Mouse (Mus musculus) midbrain, embryonic 14.5 days (tissue): ENCODE measurements at regions not wholly inside any gene's neighbourhood (a gene's known extent, or its start where the extent isn't known, plus 50 kb on each side); places are given as distances from the start of the nearest gene placed in this dataset.

Source experiments
- ATAC-seq: fragments of 200-750 bp; cut with Nextera tagmentation; 2 replicates; pipeline ENCODE4 v1.8.0; 2017; ENCODE audit warnings: moderate number of reproducible peaks, moderate library complexity; ENCODE audit not compliant: low FRiP score, low TSS enrichment
- DNase-seq: peaks from one replicate; pipeline ENCODE4 v3.0.0-alpha.2; 2015
- H3K27ac ChIP-seq: fragments of 300-500 bp; sonication (generic); replicated peaks from 2 replicates; pipeline ENCODE4 v1.5.1; 2014; ENCODE audit warnings: mild to moderate bottlenecking, low read depth, low read length, moderate library complexity
- H3K27me3 ChIP-seq: fragments of 300-500 bp; sonication (generic); 2 replicates; pipeline ENCODE4 v1.6.1; 2014; ENCODE audit warnings: low read length, control low read depth, mixed read lengths; ENCODE audit not compliant: control insufficient read depth, insufficient read depth
- H3K36me3 ChIP-seq: fragments of 300-500 bp; sonication (generic); 2 replicates; pipeline ENCODE4 v1.6.1; 2014; ENCODE audit warnings: low read length, control low read depth; ENCODE audit not compliant: control insufficient read depth, insufficient read depth
- H3K4me1 ChIP-seq: fragments of 300-500 bp; sonication (generic); 2 replicates; pipeline ENCODE4 v1.6.1; 2014; ENCODE audit warnings: mild to moderate bottlenecking, antibody characterized with exemption, low read length, control low read depth; ENCODE audit not compliant: control insufficient read depth, insufficient read depth
- H3K4me2 ChIP-seq: fragments of 300-500 bp; sonication (generic); 2 replicates; pipeline ENCODE4 v1.6.1; 2014; ENCODE audit warnings: mild to moderate bottlenecking, low read length, moderate library complexity
- H3K4me3 ChIP-seq: fragments of 300-500 bp; sonication (generic); replicated peaks from 2 replicates; pipeline ENCODE4 v1.5.1; 2014; ENCODE audit warnings: low read depth, low read length
- H3K9ac ChIP-seq: fragments of 300-500 bp; sonication (generic); replicated peaks from 2 replicates; pipeline ENCODE4 v1.6.1; 2014; ENCODE audit warnings: mild to moderate bottlenecking, low read length, moderate library complexity
- H3K9me3 ChIP-seq: fragments of 300-500 bp; sonication (generic); 2 replicates; pipeline ENCODE4 v1.6.1; 2016; ENCODE audit warnings: low read length, control low read depth, mixed read lengths; ENCODE audit not compliant: control insufficient read depth
- WGBS: fragments of 180-500 bp; shearing (Covaris S2); extraction: QIAGEN DNeasy Blood & Tissue Kit; methylation state at CpG from one replicate; pipeline ENCODE4 v1.1.7; 2014; 5-methylcytosine and 5-hydroxymethylcytosine counted together

DNA sequence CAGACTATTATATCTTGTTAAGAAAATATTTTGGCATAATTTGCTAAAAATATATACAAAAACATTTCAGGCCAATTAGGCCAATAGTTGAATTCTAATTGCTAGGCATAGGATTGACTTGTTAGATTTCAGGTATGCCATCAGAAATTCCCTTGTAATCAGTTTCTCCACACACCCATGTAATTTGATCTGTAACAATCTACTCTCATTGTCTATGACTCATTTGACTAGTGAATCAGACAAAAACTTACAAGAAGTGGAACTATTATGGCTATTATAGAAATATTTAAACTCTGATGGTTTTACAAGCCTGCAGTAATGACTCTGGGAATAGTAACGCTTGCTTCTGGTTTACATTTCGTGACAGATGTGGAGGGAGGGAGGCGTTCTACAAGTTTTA lies 338.9 kb upstream of the Ptbp2 start:
- Histone ChIP-seq H3K36me3 (no peaks in the 10 kb centered on the region), H3K27ac (no peak overlapping the region), H3K9ac (no peak overlapping the region), H3K4me1 (no peaks in the 10 kb centered on the region), H3K9me3 (no peaks in the 10 kb centered on the region), H3K4me2 (no peak overlapping the region), H3K4me3 (no peak overlapping the region), H3K27me3 (no peaks in the 10 kb centered on the region)
- 94% methylated on average over 3 of the region's 3 CpGs for WGBS
- DNase-seq (no peak), ATAC-seq (no peak)

DNA sequence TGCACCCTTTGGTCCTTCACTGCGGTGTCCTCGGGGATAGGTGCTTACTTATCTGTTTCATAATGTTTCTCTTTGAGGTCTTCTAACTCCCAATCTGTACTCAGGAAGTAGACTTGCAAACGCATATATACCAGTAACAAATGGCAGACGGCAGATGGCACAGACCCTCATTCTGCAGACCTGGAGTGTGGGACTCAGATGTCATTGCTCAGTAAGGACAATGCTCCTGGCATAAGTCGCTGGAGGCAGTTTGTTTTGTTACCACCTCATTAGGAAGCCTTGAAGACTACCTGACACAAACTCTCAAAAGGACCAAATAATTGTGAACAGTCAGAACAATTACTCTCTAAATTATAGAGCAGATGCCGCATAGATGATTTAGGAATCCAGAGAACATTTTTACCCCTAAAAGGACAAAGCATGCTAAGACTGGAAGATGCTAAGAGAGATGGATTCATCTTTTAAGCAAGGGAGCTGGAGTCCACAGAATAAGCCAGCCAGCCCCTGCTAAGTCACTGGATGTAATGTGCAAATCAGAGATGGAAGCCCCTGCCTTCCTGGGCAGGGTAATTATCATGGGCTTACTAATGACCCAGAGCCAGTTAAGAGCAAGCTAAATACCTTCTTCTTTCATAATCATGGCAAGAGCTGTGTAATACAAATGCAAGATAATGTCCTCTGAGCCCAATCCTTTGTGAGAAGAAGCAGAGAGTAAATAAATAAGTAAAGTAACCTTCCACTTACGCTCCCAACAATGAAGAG lies 299.1 kb upstream of the Ptbp2 start:
- DNase-seq (no peak), ATAC-seq (no peak)
- WGBS, result 85% methylated on average over 7 of the region's 7 CpGs
- H3K9me3 ChIP-seq, result no peaks in the 10 kb centered on the region
- no peak overlapping the region for H3K4me2 ChIP-seq
- H3K4me3 ChIP-seq, result no peak overlapping the region
- H3K9ac ChIP-seq, result no peak overlapping the region
- no peaks in the 10 kb centered on the region for H3K36me3 ChIP-seq
- no peaks in the 10 kb centered on the region for H3K27me3 ChIP-seq
- H3K27ac ChIP-seq, result no peak overlapping the region
- H3K4me1 ChIP-seq, result no peaks in the 10 kb centered on the region

DNA sequence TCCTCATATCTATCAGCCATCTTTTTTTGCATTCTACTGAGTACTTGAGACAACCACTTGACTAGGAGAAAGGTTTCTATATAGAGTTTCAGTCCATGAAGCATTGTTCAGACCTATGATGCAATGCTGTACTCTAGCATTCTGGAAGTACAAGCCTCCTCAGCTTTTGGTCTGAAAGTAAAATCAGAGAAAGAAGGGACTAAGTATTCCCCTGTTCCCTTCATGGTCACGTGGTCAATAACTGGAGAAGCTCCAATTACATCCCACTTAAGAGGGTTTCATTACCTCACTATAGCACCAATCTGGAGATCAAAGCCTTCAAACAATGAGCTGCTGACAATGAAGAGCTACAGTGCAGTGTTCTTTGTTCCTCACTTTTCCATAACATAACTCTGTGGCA lies 289.3 kb upstream of the Ptbp2 start:
- Histone ChIP-seq H3K27me3 (no peaks in the 10 kb centered on the region), H3K36me3 (no peaks in the 10 kb centered on the region), H3K9ac (no peak overlapping the region), H3K4me1 (no peaks in the 10 kb centered on the region), H3K27ac (no peak overlapping the region), H3K4me2 (no peak overlapping the region), H3K9me3 (no peaks in the 10 kb centered on the region), H3K4me3 (no peak overlapping the region)
- DNase-seq, result no peak
- no peak for ATAC-seq
- 21% methylated on average over 1 of the region's 1 CpGs for WGBS

DNA sequence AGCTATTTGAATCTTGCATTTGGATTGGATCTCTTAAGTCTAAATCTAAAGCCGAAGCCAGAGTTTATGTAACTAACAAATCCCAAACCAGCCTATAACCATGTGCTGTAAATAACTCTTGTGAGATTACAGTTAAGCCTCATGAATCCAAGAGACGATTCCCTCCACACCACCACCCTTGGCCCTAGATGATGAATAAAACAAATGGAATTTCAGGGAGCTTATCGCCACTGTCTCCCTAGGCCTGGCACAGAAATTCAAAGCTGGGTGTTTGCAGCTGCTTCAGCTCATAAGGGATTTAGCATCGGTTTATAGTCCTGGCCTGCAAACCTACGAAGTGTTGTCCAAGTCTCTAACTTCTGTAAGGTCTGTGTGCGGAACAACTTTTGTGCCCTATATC lies 281.4 kb upstream of the Ptbp2 start:
- 82% methylated on average over 6 of the region's 6 CpGs for WGBS
- H3K36me3 ChIP-seq, result no peaks in the 10 kb centered on the region
- H3K9ac ChIP-seq, result no peak overlapping the region
- H3K9me3 ChIP-seq, result no peaks in the 10 kb centered on the region
- no peaks in the 10 kb centered on the region for H3K4me1 ChIP-seq
- H3K4me3 ChIP-seq, result no peak overlapping the region
- H3K4me2 ChIP-seq, result no peak overlapping the region
- no peak overlapping the region for H3K27ac ChIP-seq
- ATAC-seq (no peak), DNase-seq (no peak)
- no peaks in the 10 kb centered on the region; the same call in 1 of the 2 replicates for H3K27me3 ChIP-seq

DNA sequence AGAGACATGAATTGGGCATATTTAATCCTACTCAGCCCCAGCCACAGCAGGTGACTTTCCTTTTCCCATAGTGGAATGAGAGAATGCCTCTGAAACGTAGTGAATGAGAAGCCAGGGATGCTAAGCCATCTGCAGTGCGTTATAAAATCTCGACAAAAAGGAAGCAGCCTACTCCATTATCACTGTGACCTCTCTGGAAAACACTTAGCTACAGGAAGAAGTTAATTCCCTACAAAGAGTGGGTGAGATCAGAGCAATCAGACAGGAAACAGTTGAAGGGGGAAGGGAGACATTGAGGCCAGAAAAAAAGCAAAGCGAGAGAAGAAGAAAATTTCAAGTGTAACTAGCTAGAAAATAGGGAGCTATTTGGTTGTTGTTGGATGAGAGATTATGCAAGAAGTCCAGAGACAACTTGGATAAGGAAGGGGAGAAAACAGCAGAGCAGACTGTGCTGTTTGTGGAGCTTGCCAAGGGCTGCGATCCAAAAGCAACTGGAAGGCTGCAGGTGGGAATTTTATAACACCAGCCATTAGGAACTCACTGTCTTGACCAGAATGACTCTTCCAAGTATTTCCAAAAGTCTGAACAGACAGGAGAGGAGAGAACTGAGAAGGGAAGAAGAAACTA lies 280.7 kb upstream of the Ptbp2 start:
- no peaks in the 10 kb centered on the region for H3K36me3 ChIP-seq
- no peak overlapping the region for H3K4me3 ChIP-seq
- no peak overlapping the region for H3K27ac ChIP-seq
- no peak overlapping the region for H3K9ac ChIP-seq
- no peak overlapping the region for H3K4me2 ChIP-seq
- ATAC-seq (no peak), DNase-seq (no peak)
- WGBS, result 43% methylated on average over 5 of the region's 5 CpGs
- H3K9me3 ChIP-seq, result no peaks in the 10 kb centered on the region
- peaks cover 6% of the 10 kb centered on the region; the same call in 1 of the 2 replicates for H3K4me1 ChIP-seq
- H3K27me3 ChIP-seq, result no peaks in the 10 kb centered on the region; the same call in 1 of the 2 replicates

DNA sequence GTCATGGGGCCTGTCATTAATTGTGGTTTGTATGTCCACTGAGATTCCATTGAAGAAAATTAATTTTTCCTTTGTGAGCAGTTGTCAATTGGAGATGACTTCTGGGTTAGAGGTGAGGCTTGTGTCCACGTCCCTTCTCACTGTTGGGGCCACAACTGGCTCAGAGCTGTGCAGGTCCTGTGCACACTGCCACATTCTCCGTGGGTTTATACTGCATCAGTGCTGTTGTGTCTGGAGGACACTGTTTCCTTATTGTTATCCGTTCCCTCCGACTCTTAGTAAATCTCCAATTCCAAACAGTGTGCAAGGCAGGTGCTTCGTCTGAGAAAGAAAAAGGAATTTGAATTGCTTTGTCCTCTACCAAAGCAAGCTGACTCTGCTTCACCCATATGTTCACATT lies 278.0 kb upstream of the Ptbp2 start:
- no peak overlapping the region for H3K4me2 ChIP-seq
- ATAC-seq (no peak), DNase-seq (no peak)
- H3K9ac ChIP-seq, result no peak overlapping the region
- no peaks in the 10 kb centered on the region for H3K36me3 ChIP-seq
- no peaks in the 10 kb centered on the region for H3K9me3 ChIP-seq
- no peak overlapping the region for H3K4me3 ChIP-seq
- peaks cover 6% of the 10 kb centered on the region; the same call in 1 of the 2 replicates for H3K4me1 ChIP-seq
- no peak overlapping the region for H3K27ac ChIP-seq
- 65% methylated on average over 5 of the region's 5 CpGs for WGBS
- H3K27me3 ChIP-seq, result no peaks in the 10 kb centered on the region; the same call in 1 of the 2 replicates

DNA sequence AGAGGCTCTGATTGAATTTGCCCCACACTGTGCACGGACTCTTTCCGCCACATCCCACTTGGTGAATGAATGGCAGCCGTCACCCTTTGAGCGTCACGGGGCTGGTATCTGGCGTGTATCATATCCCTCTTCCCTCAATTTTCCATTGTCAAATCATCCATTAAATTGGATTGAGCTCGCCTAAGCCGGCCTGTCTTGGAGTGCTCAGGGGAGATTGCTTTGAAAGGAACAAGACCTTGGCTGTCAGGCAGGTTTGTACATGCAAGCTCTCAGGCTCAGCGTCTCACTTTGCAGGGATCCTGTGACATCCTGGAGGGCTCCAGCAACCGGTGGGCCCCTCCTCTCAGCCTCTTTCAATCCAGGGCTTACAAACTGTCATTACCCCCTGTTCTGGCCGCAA lies 275.7 kb upstream of the Ptbp2 start:
- peak overlapping the region; percentile 36 for H3K4me2 ChIP-seq
- H3K4me1 ChIP-seq, result peaks cover 6% of the 10 kb centered on the region; the same call in 1 of the 2 replicates
- H3K27ac ChIP-seq, result no peak overlapping the region
- DNase-seq (peak; percentile 70), ATAC-seq (peak; percentile 62; the same call in 1 of the 2 replicates)
- 7% methylated on average over 11 of the region's 11 CpGs for WGBS
- no peaks in the 10 kb centered on the region for H3K36me3 ChIP-seq
- no peak overlapping the region for H3K9ac ChIP-seq
- H3K27me3 ChIP-seq, result no peaks in the 10 kb centered on the region; the same call in 1 of the 2 replicates
- H3K9me3 ChIP-seq, result no peaks in the 10 kb centered on the region
- H3K4me3 ChIP-seq, result no peak overlapping the region

DNA sequence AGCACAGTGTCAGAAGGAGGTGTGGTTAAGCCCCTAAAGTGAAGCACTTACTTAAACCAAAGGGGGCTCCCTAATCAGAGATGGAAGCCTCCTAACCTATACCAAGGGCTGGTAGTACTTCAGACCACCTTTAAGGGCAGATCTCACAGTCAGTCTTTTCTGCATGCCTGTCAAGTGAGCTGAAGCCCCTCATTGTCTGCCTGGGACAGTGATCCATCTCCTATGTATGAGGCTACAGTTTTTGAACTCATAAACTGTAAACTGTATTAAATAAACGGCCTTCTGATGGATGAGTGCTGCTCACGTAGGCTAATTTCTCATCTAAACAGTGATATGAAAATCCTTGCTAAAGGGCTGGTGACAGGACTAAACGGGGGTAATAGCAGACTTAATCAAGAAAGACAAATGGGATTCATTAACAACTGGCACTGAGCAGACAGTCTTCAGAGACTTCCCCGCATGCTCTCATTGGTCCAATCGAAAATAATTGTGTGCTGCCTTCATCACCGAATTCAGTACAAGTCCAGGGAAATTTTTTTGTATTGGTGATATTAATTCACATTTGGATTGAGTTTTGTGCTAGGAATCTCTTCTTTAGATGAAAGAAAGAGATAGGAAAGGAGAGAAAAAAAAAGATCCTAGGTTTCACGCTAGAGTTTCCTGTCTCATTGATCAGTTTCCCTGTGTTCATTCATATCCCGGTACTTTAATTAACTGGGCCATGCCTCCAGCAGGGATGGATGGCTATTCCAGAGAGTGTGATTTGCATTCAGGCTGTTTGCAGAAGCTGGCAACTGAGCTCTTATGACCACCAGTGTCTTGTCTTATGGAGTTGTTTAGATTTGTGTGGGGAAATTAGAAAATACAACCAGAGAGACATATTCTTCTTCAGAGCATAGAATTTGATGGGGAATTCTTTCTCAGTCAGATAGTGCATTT lies 271.2 kb upstream of the Ptbp2 start:
- ATAC-seq (no peak), DNase-seq (peak; percentile 36)
- H3K9me3 ChIP-seq, result no peaks in the 10 kb centered on the region
- WGBS, result 47% methylated on average over 8 of the region's 8 CpGs
- no peaks in the 10 kb centered on the region for H3K27me3 ChIP-seq
- H3K4me3 ChIP-seq, result no peak overlapping the region
- H3K9ac ChIP-seq, result no peak overlapping the region
- no peaks in the 10 kb centered on the region for H3K36me3 ChIP-seq
- H3K27ac ChIP-seq, result no peak overlapping the region
- H3K4me2 ChIP-seq, result no peak overlapping the region
- peaks cover 6% of the 10 kb centered on the region; the same call in 1 of the 2 replicates for H3K4me1 ChIP-seq
